Comparison of ENCODE assay signal across 12 mouse cellular contexts in the genomic region with DNA sequence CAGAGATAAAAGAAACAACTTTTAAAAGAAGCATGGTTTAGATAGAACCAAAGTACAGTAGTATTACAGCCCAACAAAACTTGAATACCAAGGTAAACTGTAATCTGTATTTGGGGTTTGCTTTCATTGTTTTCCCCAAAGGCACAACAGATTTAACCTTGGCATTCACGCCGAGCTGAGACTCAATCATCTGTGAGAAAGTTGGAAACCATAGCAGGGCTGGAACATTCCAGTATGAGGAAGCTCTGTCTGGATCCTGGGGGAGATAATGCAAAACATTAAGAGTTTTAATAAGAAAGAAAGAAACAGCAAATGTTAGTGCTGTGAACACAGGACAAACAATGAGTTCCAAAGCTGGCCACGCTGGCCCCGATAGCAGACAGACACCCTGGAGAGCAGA.
"Had no signal": no experiment of that assay in that cellular context is flagged by ENCODE, and none has a peak within 500 bp of the region (broad histone marks: within the 10 kb centered on the region; RNA-seq: fewer than 3 reads in every experiment).

No protein-coding gene starts in this region.

- H3K27me3 ChIP-seq: limb, embryonic 13.5 days; liver, embryonic 15.5 days; neural tube, embryonic 13.5 days; stomach, embryonic 15.5 days had no signal

- H3K9ac ChIP-seq: limb, embryonic 13.5 days; liver, embryonic 15.5 days; neural tube, embryonic 13.5 days; stomach, embryonic 15.5 days had no signal

- H3K36me3 ChIP-seq: limb, embryonic 13.5 days; liver, embryonic 15.5 days; neural tube, embryonic 13.5 days; stomach, embryonic 15.5 days had no signal

- ATAC-seq: lung, postnatal 0 days had no signal

- DNase-seq: left cerebral cortex, postnatal 4 days; lung, adult 2 months; lung, postnatal 36 days; midbrain, embryonic 14.5 days; retina, postnatal 1 day; thymus, adult 2 months; thymus, postnatal 25 days had no signal

- H3K4me3 ChIP-seq: limb, embryonic 13.5 days; liver, embryonic 15.5 days; neural tube, embryonic 13.5 days; stomach, embryonic 15.5 days had no signal

- H3K4me1 ChIP-seq: liver, embryonic 15.5 days; stomach, embryonic 15.5 days had no signal

- H3K27ac ChIP-seq: limb, embryonic 13.5 days; liver, embryonic 15.5 days; neural tube, embryonic 13.5 days; stomach, embryonic 15.5 days had no signal

- H3K4me2 ChIP-seq: limb, embryonic 13.5 days; liver, embryonic 15.5 days; neural tube, embryonic 13.5 days; stomach, embryonic 15.5 days had no signal

- H3K9me3 ChIP-seq: limb, embryonic 13.5 days; liver, embryonic 15.5 days; neural tube, embryonic 13.5 days; stomach, embryonic 15.5 days had no signal
